Mouse (Mus musculus): ENCODE results near the gene Slc6a9. TPM values are rescaled to one million over a fixed set of nuclear protein-coding genes. Genes with fewer than 3 reads are reported as not detected.

Gene Slc6a9
- polyA plus RNA-seq, 1 experiment from 2014 or later = 9.2 TPM

DNA sequence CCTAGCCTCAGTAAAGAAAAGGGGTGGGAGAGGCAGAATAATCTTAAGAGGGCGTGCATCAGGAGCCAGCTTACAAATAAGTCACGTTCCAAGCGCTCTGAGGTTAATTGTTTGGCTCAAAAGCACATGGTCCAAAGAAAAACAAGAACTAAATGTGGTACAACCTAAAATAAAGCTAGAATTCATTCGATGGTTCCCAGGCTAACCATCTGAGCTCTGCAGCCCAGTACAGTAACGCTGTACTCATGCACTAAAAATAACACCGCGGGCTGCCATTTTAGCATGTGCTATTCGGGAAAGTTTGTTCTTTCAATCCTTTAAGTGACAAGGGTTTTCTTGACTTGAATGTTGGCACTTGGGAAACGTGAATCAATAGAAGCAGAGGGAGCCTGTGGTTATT lies 26.3 kb downstream of the Slc6a9 start:
- H3K4me2 ChIP-seq (ENCODE audit: low read depth, low read length) = no peak overlapping the region
- H3K4me1 ChIP-seq (replicated peaks; ENCODE audit: control insufficient read depth, insufficient read depth, low read length) = peaks cover 3% of the 10 kb centered on the region; the same call in 1 of the 2 replicates
- no peaks in the 10 kb centered on the region for H3K36me3 ChIP-seq (ENCODE audit: control insufficient read depth, insufficient read depth, low read length)
- H3K9ac ChIP-seq (ENCODE audit: low read length) = no peak overlapping the region
- no peak overlapping the region for H3K27ac ChIP-seq (ENCODE audit: low read length)
- H3K27me3 ChIP-seq (ENCODE audit: control insufficient read depth, insufficient read depth, low read depth, low read length) = no peaks in the 10 kb centered on the region
- no peak for ATAC-seq (ENCODE audit: low read depth)
- WGBS = 80% methylated on average over 9 of the region's 9 CpGs
- no peak overlapping the region for H3K4me3 ChIP-seq (ENCODE audit: low read length)
- no peaks in the 10 kb centered on the region for H3K9me3 ChIP-seq (ENCODE audit: control insufficient read depth, low read length)

DNA sequence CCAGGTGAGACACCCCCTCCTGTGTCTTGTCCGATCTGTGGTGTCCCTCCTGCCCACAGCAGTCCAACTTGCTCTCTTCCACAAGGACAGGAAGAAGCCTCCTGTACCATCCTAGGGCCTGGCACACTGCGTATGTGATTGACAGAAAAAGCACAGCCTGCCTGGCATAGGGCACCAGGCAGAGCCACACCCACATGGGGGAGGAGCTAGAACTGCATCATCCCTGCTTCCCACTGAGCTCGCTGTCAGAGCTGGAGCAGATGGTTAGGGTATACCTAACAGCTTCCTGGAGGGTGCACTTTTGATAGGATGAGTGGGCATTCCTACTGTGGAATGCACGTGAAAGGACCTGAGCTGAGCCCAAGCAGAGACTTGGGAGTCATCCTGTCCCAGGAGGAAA lies 28.5 kb downstream of the Slc6a9 start:
- no peak for ATAC-seq (ENCODE audit: low read depth)
- 47% methylated on average over 4 of the region's 4 CpGs for WGBS
- H3K9me3 ChIP-seq (ENCODE audit: control insufficient read depth, low read length) = no peaks in the 10 kb centered on the region

GRCm38 (mm10) chr4:117866083-117866482 lies 31.8 kb downstream of the Slc6a9 start:
- Histone ChIP-seq H3K36me3 (ENCODE audit: control insufficient read depth, insufficient read depth, low read length) (no peaks in the 10 kb centered on the region), H3K9ac (ENCODE audit: low read length) (no peak overlapping the region), H3K4me2 (ENCODE audit: low read depth, low read length) (no peak overlapping the region), H3K4me3 (ENCODE audit: low read length) (no peak overlapping the region), H3K27me3 (ENCODE audit: control insufficient read depth, insufficient read depth, low read depth, low read length) (peaks cover 4% of the 10 kb centered on the region; the same call in 1 of the 2 replicates), H3K4me1 (replicated peaks; ENCODE audit: control insufficient read depth, insufficient read depth, low read length) (peaks cover 12% of the 10 kb centered on the region), H3K9me3 (ENCODE audit: control insufficient read depth, low read length) (no peaks in the 10 kb centered on the region), H3K27ac (ENCODE audit: low read length) (peak overlapping the region; percentile 13; the same call in 1 of the 2 replicates)
- WGBS = 31% methylated on average over 9 of the region's 9 CpGs
- peak; percentile 71 for ATAC-seq (ENCODE audit: low read depth)

More for the DNA sequence above, 28.5 kb downstream of the Slc6a9 start:
- Histone ChIP-seq H3K4me1 (replicated peaks; ENCODE audit: control insufficient read depth, insufficient read depth, low read length) (peaks cover 12% of the 10 kb centered on the region), H3K4me3 (ENCODE audit: low read length) (no peak overlapping the region), H3K9ac (ENCODE audit: low read length) (no peak overlapping the region), H3K36me3 (ENCODE audit: control insufficient read depth, insufficient read depth, low read length) (no peaks in the 10 kb centered on the region), H3K4me2 (ENCODE audit: low read depth, low read length) (no peak overlapping the region), H3K27ac (ENCODE audit: low read length) (no peak overlapping the region), H3K27me3 (ENCODE audit: control insufficient read depth, insufficient read depth, low read depth, low read length) (peaks cover 4% of the 10 kb centered on the region; the same call in 1 of the 2 replicates)

DNA sequence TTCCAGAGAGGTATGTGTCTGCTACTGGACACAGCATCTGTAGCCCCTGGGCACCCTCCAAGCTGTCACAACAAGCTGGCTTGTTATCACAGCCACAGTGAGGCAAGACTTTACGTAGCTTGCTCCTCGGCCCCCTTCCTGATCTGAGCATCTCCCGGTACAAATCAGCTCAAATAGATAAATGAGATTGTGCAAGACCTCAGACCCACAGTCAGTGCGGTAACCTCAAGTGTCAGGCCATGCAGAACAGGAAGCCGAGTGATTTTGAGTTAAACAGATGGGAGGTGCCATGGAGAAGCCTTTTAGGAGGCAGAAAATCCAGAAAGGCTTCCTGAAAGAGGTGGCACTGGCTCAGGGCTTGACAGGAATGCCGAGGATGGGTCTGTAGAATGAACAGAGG lies 32.7 kb downstream of the Slc6a9 start:
- Histone ChIP-seq H3K9me3 (ENCODE audit: control insufficient read depth, low read length) (no peaks in the 10 kb centered on the region), H3K27me3 (ENCODE audit: control insufficient read depth, insufficient read depth, low read depth, low read length) (peaks cover 4% of the 10 kb centered on the region; the same call in 1 of the 2 replicates), H3K4me1 (replicated peaks; ENCODE audit: control insufficient read depth, insufficient read depth, low read length) (peaks cover 12% of the 10 kb centered on the region), H3K9ac (ENCODE audit: low read length) (no peak overlapping the region), H3K4me3 (ENCODE audit: low read length) (no peak overlapping the region), H3K27ac (ENCODE audit: low read length) (no peak overlapping the region), H3K36me3 (ENCODE audit: control insufficient read depth, insufficient read depth, low read length) (no peaks in the 10 kb centered on the region), H3K4me2 (ENCODE audit: low read depth, low read length) (no peak overlapping the region)
- WGBS = 45% methylated on average over 6 of the region's 6 CpGs
- no peak for ATAC-seq (ENCODE audit: low read depth)

DNA sequence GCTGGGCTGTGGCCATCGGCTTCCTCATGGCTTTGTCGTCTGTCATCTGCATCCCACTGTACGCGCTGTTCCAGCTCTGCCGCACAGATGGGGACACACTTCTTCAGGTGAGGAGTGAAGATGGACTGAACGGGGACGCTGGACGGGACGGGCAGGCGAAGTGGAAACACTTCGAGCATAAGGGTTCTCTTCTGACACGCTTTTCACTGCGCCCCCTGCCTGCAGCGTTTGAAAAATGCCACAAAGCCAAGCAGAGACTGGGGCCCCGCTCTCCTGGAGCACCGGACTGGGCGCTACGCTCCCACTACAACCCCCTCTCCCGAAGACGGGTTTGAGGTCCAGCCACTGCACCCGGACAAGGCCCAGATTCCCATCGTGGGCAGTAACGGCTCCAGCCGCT lies 33.5 kb downstream of the Slc6a9 start:
- no peaks in the 10 kb centered on the region for H3K36me3 ChIP-seq (ENCODE audit: control insufficient read depth, insufficient read depth, low read length)
- H3K4me3 ChIP-seq (ENCODE audit: low read length) = peak overlapping the region; percentile 14; the same call in 1 of the 2 replicates
- H3K9ac ChIP-seq (ENCODE audit: low read length) = no peak overlapping the region
- ATAC-seq (ENCODE audit: low read depth) = peak; percentile 37; the same call in 1 of the 2 replicates
- H3K27me3 ChIP-seq (ENCODE audit: control insufficient read depth, insufficient read depth, low read depth, low read length) = peaks cover 4% of the 10 kb centered on the region; the same call in 1 of the 2 replicates
- 15% methylated on average over 24 of the region's 24 CpGs for WGBS
- H3K9me3 ChIP-seq (ENCODE audit: control insufficient read depth, low read length) = no peaks in the 10 kb centered on the region
- peak overlapping the region; percentile 16; the same call in 1 of the 2 replicates for H3K4me2 ChIP-seq (ENCODE audit: low read depth, low read length)
- no peak overlapping the region for H3K27ac ChIP-seq (ENCODE audit: low read length)
- H3K4me1 ChIP-seq (replicated peaks; ENCODE audit: control insufficient read depth, insufficient read depth, low read length) = peaks cover 17% of the 10 kb centered on the region

- no peak for ATAC-seq (ENCODE audit: low read depth)
Observed at GRCm38 (mm10) chr4:117869317-117869716, 35.0 kb downstream of the Slc6a9 start.

DNA sequence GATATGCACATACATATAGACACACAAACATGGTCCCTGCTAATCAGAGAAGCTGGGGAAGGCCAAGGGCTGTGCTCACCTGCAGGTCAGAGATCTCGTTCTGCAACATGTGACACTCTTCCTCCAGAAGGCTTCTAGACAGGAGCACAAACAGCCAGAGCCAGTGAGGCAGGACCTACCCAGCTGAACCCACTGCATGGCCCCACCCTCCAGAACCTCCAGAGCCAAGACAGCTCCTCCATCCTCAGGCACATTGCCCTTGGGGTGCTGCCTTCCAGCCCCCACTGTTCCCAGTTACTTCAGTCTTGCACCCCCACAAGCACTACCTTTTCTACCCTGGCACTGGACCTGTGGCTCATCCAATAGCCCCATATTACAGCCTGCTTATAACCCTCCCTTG lies 36.1 kb downstream of the Slc6a9 start:
- no peak for ATAC-seq (ENCODE audit: low read depth)
- Histone ChIP-seq H3K9ac (ENCODE audit: low read length) (no peak overlapping the region), H3K4me1 (replicated peaks; ENCODE audit: control insufficient read depth, insufficient read depth, low read length) (peaks cover 17% of the 10 kb centered on the region), H3K27ac (ENCODE audit: low read length) (no peak overlapping the region), H3K36me3 (ENCODE audit: control insufficient read depth, insufficient read depth, low read length) (0 out of 2 replicates have a peak, but pooled peaks cover 4% of the 10 kb centered on the region), H3K4me3 (ENCODE audit: low read length) (no peak overlapping the region), H3K27me3 (ENCODE audit: control insufficient read depth, insufficient read depth, low read depth, low read length) (peaks cover 4% of the 10 kb centered on the region; the same call in 1 of the 2 replicates), H3K4me2 (ENCODE audit: low read depth, low read length) (no peak overlapping the region), H3K9me3 (ENCODE audit: control insufficient read depth, low read length) (no peaks in the 10 kb centered on the region)
- 35% methylated on average over 1 of the region's 1 CpGs for WGBS

More at GRCm38 (mm10) chr4:117869317-117869716, 35.0 kb downstream of the Slc6a9 start:
- peaks cover 4% of the 10 kb centered on the region; the same call in 1 of the 2 replicates for H3K27me3 ChIP-seq (ENCODE audit: control insufficient read depth, insufficient read depth, low read depth, low read length)
- no peak overlapping the region for H3K4me3 ChIP-seq (ENCODE audit: low read length)
- H3K36me3 ChIP-seq (ENCODE audit: control insufficient read depth, insufficient read depth, low read length) = 0 out of 2 replicates have a peak, but pooled peaks cover 3% of the 10 kb centered on the region
- peaks cover 17% of the 10 kb centered on the region for H3K4me1 ChIP-seq (replicated peaks; ENCODE audit: control insufficient read depth, insufficient read depth, low read length)
- H3K27ac ChIP-seq (ENCODE audit: low read length) = no peak overlapping the region
- no peak overlapping the region for H3K9ac ChIP-seq (ENCODE audit: low read length)
- WGBS = 62% methylated on average over 9 of the region's 9 CpGs
- H3K4me2 ChIP-seq (ENCODE audit: low read depth, low read length) = no peak overlapping the region
- no peaks in the 10 kb centered on the region for H3K9me3 ChIP-seq (ENCODE audit: control insufficient read depth, low read length)

DNA sequence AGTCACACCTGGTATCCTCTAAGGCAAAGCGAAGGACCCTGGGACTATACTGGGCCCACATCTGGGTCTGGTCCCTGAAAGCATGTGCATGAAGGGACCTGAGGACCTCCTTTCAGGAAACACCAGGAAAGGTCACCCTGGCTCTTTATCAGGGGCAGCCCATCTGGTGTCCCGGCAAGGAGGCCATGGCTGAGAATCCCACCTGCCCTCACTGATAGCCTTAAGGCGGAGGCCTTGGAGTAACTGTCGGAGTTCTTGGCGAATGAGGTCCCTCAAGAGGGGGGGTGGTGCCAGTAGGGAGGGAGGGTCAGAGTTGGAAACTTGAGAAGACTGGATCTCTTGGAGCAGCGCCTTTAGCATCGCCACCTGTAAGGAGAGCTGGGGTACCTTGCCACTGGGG lies 37.5 kb downstream of the Slc6a9 start:
- Histone ChIP-seq H3K4me3 (ENCODE audit: low read length) (no peak overlapping the region), H3K9me3 (ENCODE audit: control insufficient read depth, low read length) (no peaks in the 10 kb centered on the region), H3K4me1 (replicated peaks; ENCODE audit: control insufficient read depth, insufficient read depth, low read length) (peaks cover 7% of the 10 kb centered on the region; the same call in 1 of the 2 replicates), H3K36me3 (ENCODE audit: control insufficient read depth, insufficient read depth, low read length) (peaks cover 5% of the 10 kb centered on the region; the same call in 1 of the 2 replicates), H3K9ac (ENCODE audit: low read length) (no peak overlapping the region), H3K27me3 (ENCODE audit: control insufficient read depth, insufficient read depth, low read depth, low read length) (peaks cover 4% of the 10 kb centered on the region; the same call in 1 of the 2 replicates), H3K27ac (ENCODE audit: low read length) (no peak overlapping the region), H3K4me2 (ENCODE audit: low read depth, low read length) (no peak overlapping the region)
- WGBS = 42% methylated on average over 7 of the region's 7 CpGs
- 0 out of 2 replicates have a peak, but pooled peaks have one; percentile 9 for ATAC-seq (ENCODE audit: low read depth)

DNA sequence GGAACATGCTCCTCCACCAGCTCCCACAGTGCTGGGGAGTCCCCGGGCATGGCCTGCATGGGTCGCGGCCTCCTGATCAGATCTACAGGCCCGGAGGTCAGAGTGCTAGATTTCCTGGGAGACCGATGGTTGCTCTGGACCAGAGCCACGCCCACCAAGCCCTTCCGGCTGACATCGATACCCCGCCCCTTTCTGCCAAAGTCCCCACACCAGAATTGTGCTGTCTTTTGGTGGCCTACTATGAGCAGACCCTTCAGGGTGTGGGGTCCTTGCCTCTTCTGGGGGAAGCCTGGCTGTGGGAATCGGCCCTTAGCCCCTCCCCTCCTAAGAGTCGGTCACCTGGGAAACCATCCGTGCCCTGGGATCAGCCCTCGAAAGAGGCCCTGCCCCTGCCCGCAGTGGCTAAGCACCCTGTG lies 38.2 kb downstream of the Slc6a9 start, which contains the start of gene Ccdc24:
Ccdc24 (minus strand) TSS at position 87 of the 416 bp plus-strand sequence.
- H3K9ac ChIP-seq (ENCODE audit: low read length) = peak within 1 kb of the TSS; percentile 47
- H3K27me3 ChIP-seq (ENCODE audit: control insufficient read depth, insufficient read depth, low read depth, low read length) = peaks cover under 1% of the 10 kb centered on the region; the same call in 1 of the 2 replicates
- no peaks in the 10 kb centered on the region for H3K9me3 ChIP-seq (ENCODE audit: control insufficient read depth, low read length)
- H3K4me2 ChIP-seq (ENCODE audit: low read depth, low read length) = peak within 1 kb of the TSS; percentile 52
- WGBS = 8% methylated on average over 14 of the region's 14 CpGs
- peaks cover 9% of the 10 kb centered on the region for H3K36me3 ChIP-seq (ENCODE audit: control insufficient read depth, insufficient read depth, low read length)
- no peak within 1 kb of the TSS for H3K27ac ChIP-seq (ENCODE audit: low read length)
- ATAC-seq (ENCODE audit: low read depth) = 0 out of 2 replicates have a peak, but pooled peaks have one; percentile 32
- H3K4me1 ChIP-seq (replicated peaks; ENCODE audit: control insufficient read depth, insufficient read depth, low read length) = peaks cover 6% of the 10 kb centered on the region; the same call in 1 of the 2 replicates
- H3K4me3 ChIP-seq (ENCODE audit: low read length) = peak within 1 kb of the TSS; percentile 36

Measured in lung, embryonic 16.5 days (tissue).